Mouse (Mus musculus) kidney, postnatal 14 days (tissue): Measurements from ENCODE around the gene Glrx.
"Not testable (repeated sequence)": the region's sequence is repeated elsewhere in the genome, so short reads cannot be mapped to it uniquely, and the experiment has no call there.

Source experiments
- DNase-seq: peaks from one replicate; pipeline ENCODE4 v3.0.0; 2022; ENCODE audit warnings: mixed read lengths

Gene Glrx

DNA sequence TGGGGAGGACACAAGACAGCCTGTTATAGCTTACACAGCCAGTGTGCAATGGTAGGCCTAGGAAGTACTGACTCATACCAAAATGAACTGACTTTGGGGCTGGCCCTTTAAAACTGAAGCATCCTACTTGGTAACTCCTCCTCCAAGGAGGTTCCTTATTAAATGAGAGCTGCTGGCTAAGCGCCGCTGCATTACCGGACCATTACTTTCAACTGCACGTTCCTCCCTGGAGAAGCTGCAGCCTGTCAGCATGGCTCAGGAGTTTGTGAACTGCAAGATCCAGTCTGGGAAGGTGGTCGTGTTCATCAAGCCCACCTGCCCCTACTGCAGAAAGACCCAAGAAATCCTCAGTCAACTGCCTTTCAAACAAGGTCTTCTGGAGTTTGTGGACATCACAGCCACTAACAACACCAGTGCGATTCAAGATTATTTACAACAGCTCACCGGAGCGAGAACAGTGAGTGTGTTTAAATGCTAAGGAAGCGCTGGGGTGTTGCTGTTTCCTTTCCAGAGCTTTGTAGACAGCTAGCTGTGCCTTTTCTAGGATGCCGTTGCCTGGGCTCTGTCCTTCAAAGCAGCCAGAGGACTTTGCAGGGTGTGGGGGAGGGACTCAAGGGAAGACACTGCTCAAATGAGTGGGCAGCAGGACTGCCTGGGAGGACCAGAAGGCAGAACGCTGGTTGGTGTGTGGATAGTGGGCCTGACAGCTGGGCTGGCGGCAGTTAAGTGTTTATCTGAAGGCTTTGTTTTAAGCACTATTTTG lies at the start of gene Glrx:
TSS of gene Glrx (plus strand) at position 150 of the 763 bp plus-strand sequence.
- DNase-seq: peak; percentile 86

DNA sequence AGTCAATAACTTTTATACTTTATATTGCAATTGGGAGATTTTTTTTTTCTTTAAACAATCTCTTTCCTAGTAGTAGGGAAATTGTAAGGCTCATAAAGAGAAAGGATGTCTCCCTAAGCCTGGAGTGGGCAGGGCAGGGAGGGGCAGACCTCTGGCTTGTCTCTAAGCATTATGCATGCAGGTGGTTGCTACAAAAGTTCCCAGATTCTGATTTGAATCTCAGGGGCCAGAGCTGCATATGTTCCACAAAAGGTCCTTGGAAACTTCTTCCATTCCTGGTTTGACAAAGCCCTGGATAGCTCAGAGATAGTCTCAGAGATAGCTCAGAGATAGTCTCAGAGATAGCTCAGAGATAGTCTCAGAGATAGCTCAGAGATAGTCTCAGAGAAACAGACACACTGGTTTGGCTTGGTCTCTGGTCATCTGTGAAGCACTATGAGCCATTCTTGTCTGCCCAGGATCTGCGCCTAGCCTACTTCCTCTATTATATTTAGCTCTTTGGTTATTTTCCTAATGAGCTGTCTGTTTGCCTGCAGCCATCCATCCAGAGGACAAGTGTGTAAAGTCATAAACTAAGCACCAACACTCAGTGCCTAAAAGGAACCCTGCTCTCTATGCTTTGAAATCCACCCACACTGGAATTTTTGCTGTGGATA lies 49.0 kb upstream of the Glrx start:
- no peak for DNase-seq

- no peak for DNase-seq
Measured at GRCm38 (mm10) chr13:75793863-75794629, 45.6 kb upstream of the Glrx start.

DNA sequence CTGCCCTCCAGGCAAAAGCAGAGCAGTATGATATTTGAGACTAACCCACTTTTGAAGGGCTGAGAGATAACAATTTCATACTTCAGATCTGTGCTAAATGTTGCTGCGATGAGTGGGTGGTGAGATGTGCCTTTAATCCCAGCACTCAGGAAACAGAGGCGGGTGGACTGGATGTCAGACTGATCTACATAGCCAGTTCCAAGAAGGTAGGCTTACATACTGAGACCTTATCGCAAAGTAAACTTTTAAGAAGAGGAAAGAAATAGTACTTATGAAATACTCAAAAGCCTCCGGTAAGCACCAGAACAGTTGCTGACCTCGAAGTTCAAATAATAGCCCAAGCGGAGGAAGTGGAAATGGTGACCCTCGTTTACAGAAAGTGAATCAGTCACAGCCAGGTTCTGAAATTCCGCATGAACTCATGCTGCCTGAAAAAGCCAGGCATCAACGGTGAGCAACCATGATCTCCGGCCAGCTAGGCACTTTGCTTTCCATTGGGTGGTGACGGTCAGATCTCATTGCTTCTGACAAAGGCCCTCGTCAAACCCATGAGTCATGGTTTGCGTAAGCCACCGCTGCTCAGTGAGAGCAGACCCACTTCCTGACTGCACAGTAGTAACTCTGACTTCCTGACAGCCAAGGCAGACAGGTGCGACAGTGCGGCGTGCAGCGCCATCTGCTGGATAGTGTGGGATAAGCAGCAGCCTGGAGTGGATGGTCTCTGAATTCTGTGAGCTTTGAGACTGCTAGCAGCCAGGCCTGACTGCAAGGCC lies 42.1 kb upstream of the Glrx start:
- DNase-seq: peak; percentile 93

GRCm38 (mm10) chr13:75798413-75799302 lies 41.0 kb upstream of the Glrx start:
- DNase-seq: peak; percentile 40

DNA sequence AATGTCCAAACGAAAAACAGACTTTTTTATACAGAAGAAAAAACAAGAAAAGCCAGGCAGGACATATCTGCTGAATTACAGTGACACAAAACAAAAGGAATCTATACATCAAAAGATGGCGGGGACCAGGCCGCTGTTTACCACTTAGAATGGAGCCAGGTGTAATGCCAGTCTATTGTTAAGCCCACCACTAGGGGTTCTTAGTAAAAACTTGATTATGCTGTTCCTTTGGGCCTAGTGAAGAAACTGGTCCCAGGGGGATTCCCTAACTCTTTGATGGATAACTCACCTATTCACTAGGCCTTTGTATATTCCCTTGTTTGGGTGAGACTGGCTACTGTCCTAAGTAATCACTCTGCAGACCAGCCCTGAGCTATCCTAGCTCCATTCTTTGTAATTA lies 40.2 kb upstream of the Glrx start:
- no peak for DNase-seq

- no peak for DNase-seq
Measured at GRCm38 (mm10) chr13:75807969-75808368, 31.7 kb upstream of the Glrx start.

DNA sequence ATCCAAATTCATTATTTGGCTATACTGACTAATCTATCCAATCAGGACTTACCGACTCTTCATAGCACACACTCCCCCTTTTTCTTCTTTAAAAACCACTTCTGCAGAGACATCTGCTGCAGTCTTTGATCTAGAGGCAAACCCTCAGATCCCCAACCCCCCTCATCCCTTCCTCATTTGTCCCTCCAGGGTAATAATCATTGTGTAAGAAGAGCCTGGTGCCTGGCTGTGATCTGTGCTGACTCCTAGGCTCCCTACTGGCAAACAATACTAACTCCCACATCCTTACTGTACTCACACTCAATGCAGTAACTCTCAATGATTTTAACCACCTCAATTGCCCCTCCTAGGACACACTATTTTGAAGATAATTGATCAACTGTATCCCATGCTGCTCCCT lies 29.7 kb upstream of the Glrx start:
- no peak for DNase-seq

GRCm38 (mm10) chr13:75817183-75817582 lies 22.5 kb upstream of the Glrx start:
- DNase-seq: no peak

- no peak for DNase-seq
Measured at GRCm38 (mm10) chr13:75818486-75818885, 21.2 kb upstream of the Glrx start.

DNA sequence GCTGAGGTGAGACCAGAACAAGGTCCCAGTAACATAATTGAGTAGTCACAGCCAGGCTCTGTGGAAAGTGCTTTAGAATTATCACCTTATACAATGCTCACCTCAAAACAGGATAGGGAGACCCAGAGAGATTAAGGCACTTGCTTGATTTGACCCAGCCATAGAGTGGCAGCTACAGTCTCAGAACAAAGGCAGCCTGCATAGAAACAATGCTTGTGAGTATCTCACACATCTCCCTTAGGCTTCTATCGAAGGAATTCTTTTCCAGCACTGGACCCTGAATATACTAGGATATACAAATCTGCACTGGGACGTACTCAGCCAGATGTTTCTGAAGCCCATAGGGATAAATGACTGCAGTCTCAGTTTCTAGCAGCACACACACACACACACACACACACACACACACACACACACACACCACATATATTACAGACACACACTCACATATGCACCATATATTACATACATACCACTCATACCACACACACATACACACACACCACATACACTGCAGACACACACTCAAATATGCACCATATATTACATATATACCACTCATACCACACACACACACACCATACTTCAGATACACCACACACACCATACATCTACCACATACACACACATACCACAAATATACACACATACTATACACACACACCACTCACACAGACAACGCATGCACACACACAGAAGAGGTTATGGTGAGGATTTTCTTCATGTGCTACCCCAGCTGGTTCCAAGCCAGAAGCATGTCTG lies 20.5 kb upstream of the Glrx start:
- no peak for DNase-seq

DNA sequence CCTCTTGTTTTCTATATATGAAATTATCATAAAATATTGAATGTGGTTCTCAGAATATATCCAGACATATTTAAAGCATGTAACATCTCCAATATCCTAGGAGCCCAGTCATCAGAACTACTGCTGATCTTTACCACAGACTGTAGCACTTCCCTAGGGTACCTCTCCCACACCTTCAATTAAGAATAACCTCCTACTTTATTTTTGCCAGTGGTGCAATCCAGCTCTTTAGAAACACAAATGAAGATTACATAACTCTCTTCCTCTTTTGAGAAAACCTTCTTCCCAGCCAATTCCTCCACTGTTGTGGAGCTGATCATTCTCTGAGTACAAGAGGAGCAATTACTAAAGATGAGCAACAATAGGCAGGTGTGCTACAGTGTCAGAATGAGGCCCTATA lies 19.8 kb upstream of the Glrx start:
- no peak for DNase-seq

DNA sequence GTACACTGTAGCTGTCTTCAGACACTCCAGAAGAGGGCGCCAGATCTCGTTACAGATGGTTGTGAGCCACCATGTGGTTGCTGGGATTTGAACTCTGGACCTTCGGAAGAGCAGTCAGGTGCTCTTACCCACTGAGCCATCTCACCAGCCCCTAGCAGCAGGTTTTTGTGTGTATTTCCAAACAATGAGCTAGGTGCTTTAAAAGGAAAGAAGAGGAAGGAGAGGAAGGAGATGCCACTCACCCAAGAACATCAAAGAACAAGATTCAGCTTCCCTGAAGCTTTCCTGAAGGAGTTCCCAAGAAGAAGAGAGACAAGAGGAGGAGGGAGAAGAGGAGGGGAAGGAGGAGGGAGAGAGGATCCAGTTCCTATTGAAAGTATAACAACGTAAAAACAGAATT lies 17.3 kb upstream of the Glrx start:
- DNase-seq: not testable (repeated sequence)

- DNase-seq: no peak
Measured at GRCm38 (mm10) chr13:75823201-75823600, 16.5 kb upstream of the Glrx start.

- no peak for DNase-seq
Measured at GRCm38 (mm10) chr13:75824611-75825319, 14.9 kb upstream of the Glrx start.

DNA sequence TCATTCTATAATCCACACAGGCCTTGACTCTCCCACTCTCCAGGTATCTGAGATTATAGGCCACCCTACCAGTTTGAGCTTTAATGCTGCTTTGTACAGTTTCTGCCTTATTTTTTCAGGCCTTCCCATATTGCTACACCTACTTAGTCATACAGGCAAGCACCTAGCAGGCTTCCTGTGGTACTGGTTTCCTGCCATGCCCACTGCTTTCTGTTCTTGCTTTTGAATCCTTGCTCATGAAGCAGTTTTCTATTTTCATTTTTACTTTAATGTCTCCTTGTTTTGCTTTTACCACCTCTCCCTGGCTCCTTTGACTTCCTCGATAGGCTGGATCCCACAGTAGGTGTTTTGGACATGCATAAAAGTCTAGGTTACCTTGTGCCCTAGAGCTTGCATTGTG lies 14.3 kb upstream of the Glrx start:
- DNase-seq: no peak

- no peak for DNase-seq
Measured at GRCm38 (mm10) chr13:75830708-75831107, 9.0 kb upstream of the Glrx start.

DNA sequence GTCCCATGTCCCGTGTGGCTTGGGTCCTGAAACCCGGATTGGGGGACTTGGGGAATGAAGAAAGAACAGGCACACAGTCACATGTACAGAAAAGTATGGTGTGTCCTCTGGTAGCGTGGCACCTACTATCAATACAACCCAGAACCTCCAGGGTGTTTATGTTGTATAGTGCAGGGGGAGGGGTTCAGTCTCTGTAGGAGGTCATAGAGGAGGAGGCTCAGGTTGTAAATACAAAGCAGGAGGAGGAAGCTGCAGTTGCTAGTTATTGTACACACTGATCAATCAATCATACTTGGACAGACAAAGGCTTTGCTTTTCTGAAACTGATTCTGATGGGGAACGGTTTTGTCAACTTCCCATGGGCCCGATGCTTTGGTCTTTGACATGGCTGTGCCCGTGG lies 8.0 kb upstream of the Glrx start:
- DNase-seq: no peak

- no peak for DNase-seq
Measured at GRCm38 (mm10) chr13:75832697-75833096, 7.0 kb upstream of the Glrx start.

- DNase-seq: peak; percentile 74
Measured at GRCm38 (mm10) chr13:75833499-75833898, 6.2 kb upstream of the Glrx start.
